In the genomic region with DNA sequence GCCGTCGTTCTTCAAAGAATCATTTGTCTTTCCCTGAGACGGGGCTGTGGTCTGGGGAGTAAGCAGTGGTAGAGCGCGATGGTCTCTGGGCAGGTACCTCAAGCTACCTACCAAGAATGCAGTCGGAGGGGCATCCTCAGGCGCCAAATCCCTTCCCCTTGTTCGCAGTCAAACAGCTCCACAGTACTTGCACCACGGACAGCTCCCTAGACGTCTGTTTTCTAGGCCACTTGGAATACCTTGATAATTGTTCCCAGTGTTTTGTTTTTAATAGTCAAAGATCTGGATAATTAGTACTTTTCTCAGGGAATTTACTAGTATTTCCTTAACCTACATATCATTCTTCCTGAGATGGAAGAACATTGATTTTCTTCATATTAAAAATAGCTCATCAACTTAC, we compare ENCODE assay signal across 14 mouse cellular contexts. TPM values are rescaled to one million over a fixed set of nuclear protein-coding genes. Genes with fewer than 3 reads are reported as not detected.
DNase-seq lines count a peak whose midpoint lies in the region; ATAC-seq lines count a peak whose summit lies in the region.
"Had no signal": no experiment of that assay in that cellular context is flagged by ENCODE, and none has a peak within 500 bp of the region (broad histone marks: within the 10 kb centered on the region; RNA-seq: fewer than 3 reads in every experiment).

No protein-coding gene starts in this region.

- no peak overlapping the region for H3K4me3 ChIP-seq in neural tube, embryonic 12.5 days
- H3K4me3 ChIP-seq in midbrain, embryonic 12.5 days: peak overlapping the region; percentile 69; the same call in 1 of the 2 replicates

- peaks cover 9% of the 10 kb centered on the region; the same call in 1 of the 2 replicates for H3K27me3 ChIP-seq in neural tube, embryonic 12.5 days (replicated peaks)
- H3K27me3 ChIP-seq in midbrain, embryonic 12.5 days: peaks cover 13% of the 10 kb centered on the region

- peaks cover 5% of the 10 kb centered on the region; the same call in 1 of the 2 replicates for H3K4me1 ChIP-seq in neural tube, embryonic 12.5 days
- peaks cover 13% of the 10 kb centered on the region for H3K4me1 ChIP-seq in midbrain, embryonic 12.5 days

- H3K9ac ChIP-seq in neural tube, embryonic 12.5 days: no peak overlapping the region
- no peak overlapping the region for H3K9ac ChIP-seq in midbrain, embryonic 12.5 days (replicated peaks)

- H3K4me2 ChIP-seq in neural tube, embryonic 12.5 days (replicated peaks): peak overlapping the region; percentile 88; the same call in 1 of the 2 replicates
- peak overlapping the region; percentile 80; the same call in 1 of the 2 replicates for H3K4me2 ChIP-seq in midbrain, embryonic 12.5 days (replicated peaks)

- H3K27ac ChIP-seq in neural tube, embryonic 12.5 days: no peak overlapping the region
- H3K27ac ChIP-seq in midbrain, embryonic 12.5 days (replicated peaks): no peak overlapping the region

- H3K9me3 ChIP-seq in neural tube, embryonic 12.5 days: no peaks in the 10 kb centered on the region
- no peaks in the 10 kb centered on the region for H3K9me3 ChIP-seq in midbrain, embryonic 12.5 days

- ATAC-seq in neural tube, embryonic 12.5 days (ENCODE audit: low FRiP score, low read depth): no peak
- no peak for ATAC-seq in midbrain, embryonic 12.5 days (ENCODE audit: low FRiP score, low read depth)
- ATAC-seq in granulocyte monocyte progenitor cell, adult 5-6 weeks (replicated peaks; ENCODE audit: poor library complexity, severe bottlenecking): no peak

- DNase-seq in embryo, embryonic 10 days (ENCODE audit: low spot score): peak; percentile 33
- no peak for DNase-seq in embryo, embryonic 9.5 days (ENCODE audit: extremely low spot score)
- DNase-seq in neural tube, embryonic 10.5 days (ENCODE audit: extremely low spot score, low spot score): no peak
- no peak for DNase-seq in heart, postnatal 25 days (ENCODE audit: low spot score)
- DNase-seq in thymus, postnatal 0 days (ENCODE audit: low spot score): no peak
- DNase-seq: kidney, adult 11 months; lung, postnatal 14 days; thymus, adult 2 months had no signal

- 32% methylated on average over 10 of the region's 10 CpGs for WGBS in neural tube, embryonic 12.5 days
- WGBS in midbrain, embryonic 12.5 days: 29% methylated on average over 10 of the region's 10 CpGs

- no peaks in the 10 kb centered on the region for H3K36me3 ChIP-seq in neural tube, embryonic 12.5 days
- H3K36me3 ChIP-seq in midbrain, embryonic 12.5 days: no peaks in the 10 kb centered on the region

- intact Hi-C loops in heart, postnatal 25 days (cut with DNase I): no loop called here

RNA-seq across cellular contexts. Expression of a gene that starts 0.8 kb away (rescaled TPM):
- 4.0 and 4.8 TPM in 2 replicates for polyA plus RNA-seq in neural tube, embryonic 12.5 days (2016; fragmentation: Nextera tagmentation; extraction: Ambion mirVana)
- 4.8 and 4.9 TPM in 2 replicates for polyA plus RNA-seq in midbrain, embryonic 12.5 days (2016; fragmentation: Nextera tagmentation; extraction: Ambion mirVana)
- total RNA-seq in granulocyte monocyte progenitor cell, adult 5-6 weeks (2014; fragmentation: Nextera tagmentation): not detected in 2 replicates
- not detected in 2 replicates for total RNA-seq in granulocyte monocyte progenitor cell, adult 5-6 weeks (2017)
- total RNA-seq in heart, postnatal 25 days (2021): under 1 TPM; 0.06 to 0.13 TPM
- polyA plus RNA-seq in thymus, postnatal 0 days (2015; fragmentation: Nextera tagmentation; extraction: Ambion mirVana): 1.1 and 1.7 TPM in 2 replicates

RNA-seq across cellular contexts. Expression of a gene that starts 48.7 kb away (rescaled TPM):
- not detected in 2 replicates for polyA plus RNA-seq in neural tube, embryonic 12.5 days (2016; fragmentation: Nextera tagmentation; extraction: Ambion mirVana)
- polyA plus RNA-seq in midbrain, embryonic 12.5 days (2016; fragmentation: Nextera tagmentation; extraction: Ambion mirVana): not detected in 2 replicates
- total RNA-seq in granulocyte monocyte progenitor cell, adult 5-6 weeks (2014; fragmentation: Nextera tagmentation): not detected in 2 replicates
- total RNA-seq in granulocyte monocyte progenitor cell, adult 5-6 weeks (2017): not detected in 2 replicates
- not detected for total RNA-seq in heart, postnatal 25 days (2021)
- polyA plus RNA-seq in thymus, postnatal 0 days (2015; fragmentation: Nextera tagmentation; extraction: Ambion mirVana): not detected in 2 replicates
- total RNA-seq: layer of hippocampus, postnatal 10 days; liver, adult 2 months had no signal
- polyA plus RNA-seq: heart, postnatal 0 days; liver, adult 2 months; thymus, adult 2 months had no signal
